Mouse (Mus musculus) hindbrain, postnatal 0 days (tissue): Measurements from ENCODE around the gene Aars2. TPM values are rescaled to one million over a fixed set of nuclear protein-coding genes. Genes with fewer than 3 reads are reported as not detected.

Experiments used
- ATAC-seq: fragments of 200-750 bp; cut with Nextera tagmentation; 2 replicates; pipeline ENCODE4 v1.8.0; 2017; ENCODE audit warnings: mild to moderate bottlenecking, moderate TSS enrichment, moderate library complexity
- DNase-seq: peaks from one replicate; pipeline ENCODE4 v3.0.0-alpha.2; 2015; ENCODE audit warnings: low spot score
- H3K27ac ChIP-seq: fragments of 300-500 bp; sonication (generic); 2 replicates; pipeline ENCODE4 v1.5.1; 2014; ENCODE audit warnings: mild to moderate bottlenecking
- H3K27me3 ChIP-seq: fragments of 300-500 bp; sonication (generic); 2 replicates; pipeline ENCODE4 v1.6.1; 2014; ENCODE audit warnings: low read length, mixed read lengths; ENCODE audit not compliant: insufficient read depth
- H3K36me3 ChIP-seq: fragments of 300-500 bp; sonication (generic); 2 replicates; pipeline ENCODE4 v1.6.1; 2014; ENCODE audit warnings: low read length, mixed read lengths; ENCODE audit not compliant: insufficient read depth
- H3K4me1 ChIP-seq: fragments of 300-500 bp; sonication (generic); 2 replicates; pipeline ENCODE4 v1.6.1; 2014; ENCODE audit warnings: antibody characterized with exemption, low read length, mixed read lengths; ENCODE audit not compliant: insufficient read depth
- H3K4me2 ChIP-seq: fragments of 300-500 bp; sonication (generic); 2 replicates; pipeline ENCODE4 v1.6.1; 2014; ENCODE audit warnings: low read depth, mild to moderate bottlenecking, low read length, moderate library complexity, mixed read lengths
- H3K4me3 ChIP-seq: fragments of 300-500 bp; sonication (generic); 2 replicates; pipeline ENCODE4 v1.5.1; 2014; ENCODE audit warnings: low read length
- H3K9ac ChIP-seq: fragments of 300-500 bp; sonication (generic); replicated peaks from 2 replicates; pipeline ENCODE4 v1.6.1; 2014; ENCODE audit warnings: mild to moderate bottlenecking, low read length, moderate library complexity, mixed read lengths
- H3K9me3 ChIP-seq: fragments of 300-500 bp; sonication (generic); 2 replicates; pipeline ENCODE4 v1.6.1; 2016; ENCODE audit warnings: low read length, mixed read lengths
- CTCF ChIP-seq: IDR thresholded peaks from 2 replicates; pipeline ENCODE4 v1.5.1; 2016; ENCODE audit warnings: antibody characterized with exemption, control low read depth, low read depth
- WGBS: fragments of 180-500 bp; shearing (Covaris S2); extraction: QIAGEN DNeasy Blood & Tissue Kit; methylation state at CpG from one replicate; pipeline ENCODE4 v1.1.7; 2014; 5-methylcytosine and 5-hydroxymethylcytosine counted together
- polyA plus RNA-seq: library from polyadenylated mRNA; unstranded; fragments of >200 nt; fragmentation: Nextera tagmentation; extraction: Ambion mirVana; gene quantifications from 2 replicates; pipeline ENCODE4 v1.2.1, GENCODE M21; 2015
- total RNA-seq: library from RNA; depleted of rRNA; stranded (reverse); fragments of >200 nt; gene quantifications from 2 replicates; pipeline ENCODE4 v1.2.3, GENCODE M21; 2014

The Aars2 gene
- total and polyA plus RNA-seq, 2 experiments from 2014 or later: 14.2 to 28.5 TPM

- Histone ChIP-seq H3K9me3 (no peaks in the 10 kb centered on the region), H3K36me3 (no peaks in the 10 kb centered on the region), H3K4me1 (no peaks in the 10 kb centered on the region), H3K4me2 (no peak overlapping the region), H3K9ac (no peak overlapping the region), H3K4me3 (no peak overlapping the region), H3K27ac (no peak overlapping the region), H3K27me3 (no peaks in the 10 kb centered on the region)
- no peak for ATAC-seq
- WGBS: 73% methylated on average over 11 of the region's 11 CpGs
- no peak for TF ChIP-seq CTCF
- DNase-seq: no peak
Measured at GRCm38 (mm10) chr17:45495398-45495797, 11.2 kb upstream of the Aars2 start.

- Histone ChIP-seq H3K4me3 (no peak overlapping the region), H3K4me2 (no peak overlapping the region), H3K4me1 (no peaks in the 10 kb centered on the region), H3K9me3 (no peaks in the 10 kb centered on the region), H3K27me3 (no peaks in the 10 kb centered on the region), H3K36me3 (no peaks in the 10 kb centered on the region), H3K27ac (no peak overlapping the region), H3K9ac (no peak overlapping the region)
- TF ChIP-seq CTCF: no peak
- ATAC-seq: no peak
- no peak for DNase-seq
- WGBS: 87% methylated on average over 13 of the region's 13 CpGs
Measured at GRCm38 (mm10) chr17:45498397-45498796, 8.2 kb upstream of the Aars2 start.

GRCm38 (mm10) chr17:45499516-45499915 is 7.1 kb upstream of the Aars2 start:
- H3K9ac ChIP-seq: no peak overlapping the region
- WGBS: 54% methylated on average over 2 of the region's 2 CpGs
- peak; percentile 40; the same call in 1 of the 2 replicates for TF ChIP-seq CTCF
- no peaks in the 10 kb centered on the region for H3K4me1 ChIP-seq
- no peak for DNase-seq
- no peak overlapping the region for H3K27ac ChIP-seq
- H3K4me3 ChIP-seq: no peak overlapping the region
- no peaks in the 10 kb centered on the region for H3K36me3 ChIP-seq
- H3K27me3 ChIP-seq: no peaks in the 10 kb centered on the region
- no peaks in the 10 kb centered on the region for H3K9me3 ChIP-seq
- ATAC-seq: no peak
- no peak overlapping the region for H3K4me2 ChIP-seq

GRCm38 (mm10) chr17:45500981-45501380 is 5.7 kb upstream of the Aars2 start:
- Histone ChIP-seq H3K9ac (no peak overlapping the region), H3K4me1 (no peaks in the 10 kb centered on the region), H3K27ac (no peak overlapping the region), H3K4me2 (no peak overlapping the region), H3K4me3 (no peak overlapping the region), H3K27me3 (no peaks in the 10 kb centered on the region), H3K36me3 (no peaks in the 10 kb centered on the region), H3K9me3 (no peaks in the 10 kb centered on the region)
- DNase-seq: no peak
- ATAC-seq: no peak
- TF ChIP-seq CTCF: no peak
- WGBS: 30% methylated on average over 4 of the region's 4 CpGs

- no peaks in the 10 kb centered on the region for H3K9me3 ChIP-seq
- no peak for DNase-seq
- no peaks in the 10 kb centered on the region for H3K27me3 ChIP-seq
- H3K27ac ChIP-seq: no peak overlapping the region
- ATAC-seq: no peak
- H3K9ac ChIP-seq: no peak overlapping the region
- H3K36me3 ChIP-seq: no peaks in the 10 kb centered on the region
- H3K4me2 ChIP-seq: no peak overlapping the region
- no peak overlapping the region for H3K4me3 ChIP-seq
- H3K4me1 ChIP-seq: peaks cover 3% of the 10 kb centered on the region; the same call in 1 of the 2 replicates
- TF ChIP-seq CTCF: no peak
- WGBS: 54% methylated on average over 4 of the region's 4 CpGs
Measured at GRCm38 (mm10) chr17:45502324-45502723, 4.3 kb upstream of the Aars2 start.

GRCm38 (mm10) chr17:45503301-45503973 is 3.2 kb upstream of the Aars2 start:
- 64% methylated on average over 5 of the region's 5 CpGs for WGBS
- no peak for DNase-seq
- no peak for ATAC-seq
- no peak overlapping the region for H3K9ac ChIP-seq
- no peak overlapping the region for H3K27ac ChIP-seq
- no peak overlapping the region for H3K4me3 ChIP-seq
- H3K4me1 ChIP-seq: peaks cover 4% of the 10 kb centered on the region; the same call in 1 of the 2 replicates
- no peak for TF ChIP-seq CTCF
- no peaks in the 10 kb centered on the region for H3K36me3 ChIP-seq
- H3K4me2 ChIP-seq: no peak overlapping the region
- H3K27me3 ChIP-seq: no peaks in the 10 kb centered on the region
- no peaks in the 10 kb centered on the region for H3K9me3 ChIP-seq

GRCm38 (mm10) chr17:45505941-45506465 is 638 bp upstream of the Aars2 start:
- H3K4me2 ChIP-seq: no peak overlapping the region

More at GRCm38 (mm10) chr17:45505941-45506465, 638 bp upstream of the Aars2 start:
- H3K36me3 ChIP-seq: peaks cover 5% of the 10 kb centered on the region; the same call in 1 of the 2 replicates
- WGBS: 64% methylated on average over 6 of the region's 6 CpGs
- H3K4me1 ChIP-seq: peaks cover 4% of the 10 kb centered on the region; the same call in 1 of the 2 replicates
- no peak for ATAC-seq
- H3K4me3 ChIP-seq: no peak overlapping the region
- no peak for TF ChIP-seq CTCF
- H3K9ac ChIP-seq: no peak overlapping the region
- H3K27ac ChIP-seq: no peak overlapping the region
- no peaks in the 10 kb centered on the region for H3K9me3 ChIP-seq
- DNase-seq: no peak
- H3K27me3 ChIP-seq: no peaks in the 10 kb centered on the region
